Mouse (Mus musculus) spleen, adult 2 months (tissue): ENCODE data around the gene Olfr1370.

ENCODE experiments used
- CTCF ChIP-seq: fragments of 200-500 bp; IDR thresholded peaks from 2 replicates; pipeline ENCODE4 v1.5.1; 2011; ENCODE audit warnings: mild to moderate bottlenecking, inconsistent platforms; ENCODE audit not compliant: insufficient read depth, insufficient read length, insufficient replicate concordance; ENCODE audit errors: extremely low read depth
- POLR2A ChIP-seq: fragments of 200-500 bp; IDR thresholded peaks from 2 replicates; pipeline ENCODE4 v1.6.1; 2011; ENCODE audit warnings: low read depth, low read length, inconsistent platforms

DNA sequence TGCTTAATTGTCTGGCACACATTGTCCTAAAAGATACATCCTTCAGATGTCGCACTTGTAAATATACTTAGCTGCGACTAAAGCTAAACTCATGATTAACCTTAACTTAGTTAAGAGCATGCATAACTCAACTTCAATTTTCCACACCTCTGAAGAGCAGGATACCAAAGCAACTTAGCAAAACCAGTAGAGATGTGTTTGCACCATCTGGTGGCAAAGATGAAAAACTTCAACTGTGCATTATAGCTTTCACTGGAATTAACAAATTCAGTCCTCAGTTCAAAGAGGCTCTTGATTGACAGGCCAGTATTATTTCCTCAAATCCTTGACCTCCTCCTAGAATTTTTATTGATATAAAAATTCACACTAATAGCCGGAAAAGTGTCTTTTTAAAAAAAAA lies 39.7 kb downstream of the Olfr1370 start:
- TF ChIP-seq POLR2A = no peak
- no peak for TF ChIP-seq CTCF
